Comparison of ENCODE assay signal across 8 mouse cellular contexts in the genomic region with DNA sequence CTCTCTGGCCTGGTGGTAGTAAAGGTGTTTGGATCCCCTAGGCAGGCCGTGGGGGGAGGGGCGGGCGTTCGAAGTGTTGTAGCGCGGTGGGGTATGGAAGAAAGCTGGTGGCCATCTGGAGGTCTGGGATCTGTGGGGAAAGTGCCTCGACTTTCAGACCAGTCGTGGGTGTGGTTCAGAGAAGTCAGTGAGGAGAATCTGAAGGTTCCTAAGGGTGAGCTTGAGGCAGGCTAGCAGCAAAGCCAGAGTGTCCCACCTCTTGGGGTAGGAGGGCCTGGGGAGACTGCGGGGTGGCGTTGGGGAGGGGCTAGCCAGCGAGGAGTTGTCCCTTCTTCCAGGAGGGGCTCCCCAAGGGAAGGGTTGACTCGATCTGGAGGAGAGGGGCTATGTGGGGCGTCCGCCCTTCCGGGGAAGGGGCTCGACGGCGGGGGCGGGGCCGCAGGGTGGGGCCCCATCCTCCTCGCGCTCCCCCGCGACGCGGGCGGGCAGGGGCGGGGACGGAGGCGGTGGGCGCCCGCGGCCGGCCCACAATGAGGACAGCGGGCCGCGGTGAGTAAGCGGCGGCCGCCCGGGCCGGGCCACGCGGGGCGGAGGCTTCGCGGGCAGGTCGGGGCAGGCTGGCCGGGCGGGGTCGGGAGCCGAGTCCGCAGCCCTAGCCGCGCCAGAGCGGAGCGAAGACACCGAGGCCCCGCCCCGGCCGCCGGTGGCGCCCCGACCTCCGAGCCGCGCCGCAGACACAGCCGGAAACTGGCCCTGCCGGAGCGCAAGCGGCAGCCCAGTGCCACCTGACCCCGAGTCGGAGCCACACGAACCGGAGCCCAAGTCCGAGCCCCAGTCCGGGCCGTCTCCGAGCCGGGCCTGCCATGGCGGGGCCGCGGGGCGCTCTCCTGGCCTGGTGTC. TPM values are rescaled to one million over a fixed set of nuclear protein-coding genes. Genes with fewer than 3 reads are reported as not detected.
DNase-seq lines count a peak whose midpoint lies in the region; TF ChIP-seq lines count a peak whose summit lies in the region.

Gene Micall1, plus strand, starts transcription at position 478 of the 900 bp plus-strand sequence.

- TF ChIP-seq RAD21 in MEL (IDR thresholded peaks at IDR 0.05; ENCODE audit: low read depth, low read length) = no peak

- H3K36me3 ChIP-seq in MEL (ENCODE audit: control insufficient read depth in 1 of 2, insufficient read depth in 2 of 2, low read length in 2 of 2) = peaks cover 0 to 6% of the 10 kb centered on the region in 2 experiments; a peak in 2 of 4 replicates
- peaks cover 6% of the 10 kb centered on the region for H3K36me3 ChIP-seq in hindbrain, embryonic 10.5 days

- WGBS in hindbrain, embryonic 10.5 days = under 1% methylated on average over 82 of the region's 85 CpGs

- H3K4me3 ChIP-seq in MEL (ENCODE audit: control insufficient read depth in 1 of 2, insufficient read depth in 1 of 2, low read depth in 2 of 2, low read length in 2 of 2) = peak within 1 kb of the TSS; percentile 76 to 80
- H3K4me3 ChIP-seq in hindbrain, embryonic 10.5 days = peak within 1 kb of the TSS; percentile 91

- peak; percentile 34 to 50; a peak in 3 of 4 replicates for TF ChIP-seq POLR2A in MEL (IDR thresholded peaks at IDR 0.05; ENCODE audit: control insufficient read depth in 1 of 2, insufficient read depth in 1 of 2, low read depth in 1 of 2, low read length in 2 of 2, poor library complexity in 1 of 2)

- no peak for TF ChIP-seq EP300 in MEL (IDR thresholded peaks at IDR 0.05; ENCODE audit: low read depth in 1 of 2, low read length in 2 of 2)

- H3K4me1 ChIP-seq in MEL (ENCODE audit: control insufficient read depth in 1 of 2, insufficient read depth in 2 of 2, low read length in 2 of 2) = peaks cover 3 to 8% of the 10 kb centered on the region in 2 experiments; a peak in 3 of 4 replicates
- H3K4me1 ChIP-seq in hindbrain, embryonic 10.5 days (replicated peaks) = peaks cover 45% of the 10 kb centered on the region

- H3K9ac ChIP-seq in MEL (ENCODE audit: control insufficient read depth, low read depth, low read length, poor library complexity, severe bottlenecking) = peak within 1 kb of the TSS; percentile 91

- H3K27ac ChIP-seq in MEL (ENCODE audit: control insufficient read depth, low read depth, low read length) = peak within 1 kb of the TSS; percentile 48
- H3K27ac ChIP-seq in hindbrain, embryonic 10.5 days = peak within 1 kb of the TSS; percentile 94

- H3K27me3 ChIP-seq in MEL (ENCODE audit: control insufficient read depth in 1 of 2, insufficient read depth in 2 of 2, low read length in 2 of 2) = no peaks in the 10 kb centered on the region
- peaks cover 16% of the 10 kb centered on the region for H3K27me3 ChIP-seq in hindbrain, embryonic 10.5 days (ENCODE audit: insufficient read depth, poor library complexity, severe bottlenecking)

- H3K79me2 ChIP-seq in MEL (ENCODE audit: control insufficient read depth, insufficient read depth, low read length, poor library complexity) = no peaks in the 10 kb centered on the region; the same call in 1 of the 2 replicates

- H3K9me3 ChIP-seq in MEL (replicated peaks; ENCODE audit: insufficient read depth, low read length) = no peaks in the 10 kb centered on the region
- no peaks in the 10 kb centered on the region for H3K9me3 ChIP-seq in hindbrain, embryonic 10.5 days

- peak; percentile 79 for DNase-seq in MEL (ENCODE audit: low read depth, low spot score)
- DNase-seq in cerebellum, adult 11-12 months = peak; percentile 78
- peak; percentile 76 for DNase-seq in forelimb bud, embryonic 11.5 days (ENCODE audit: low read depth, low spot score)
- DNase-seq in hindbrain, embryonic 10.5 days (ENCODE audit: low spot score) = peak; percentile 71
- peak; percentile 38 for DNase-seq in layer of hippocampus, adult 9-11 months
- peak; percentile 78 for DNase-seq in lung, postnatal 10 days
- peak; percentile 71 for DNase-seq in retina, embryonic 14.5 days (ENCODE audit: low spot score)
- peak; percentile 60 for DNase-seq in urinary bladder, postnatal 10 days (ENCODE audit: low spot score)

- no peak for TF ChIP-seq CTCF in MEL (IDR thresholded peaks at IDR 0.05 in 2 of 3, conservative IDR thresholded peaks at IDR 0.05 in 1 of 3; ENCODE audit: control insufficient read depth in 1 of 3, insufficient read depth in 1 of 3, low read depth in 2 of 3, low read length in 3 of 3, poor library complexity in 1 of 3, severe bottlenecking in 1 of 3)

TF ChIP-seq in MEL, 35 proteins besides CTCF, POLR2A, EP300 and RAD21:
- TF ChIP-seq POLR2AphosphoS5 (IDR thresholded peaks at IDR 0.05; ENCODE audit: borderline replicate concordance, low read depth, low read length) = no peak
- no peak for TF ChIP-seq POLR2AphosphoS2 (IDR thresholded peaks at IDR 0.05; ENCODE audit: low read length)
- no peak for TF ChIP-seq MEF2A (IDR thresholded peaks at IDR 0.05; ENCODE audit: extremely low read depth, insufficient replicate concordance, low read depth, low read length, poor library complexity, severe bottlenecking)
- TF ChIP-seq NELFE (IDR thresholded peaks at IDR 0.05; ENCODE audit: low read depth, low read length) = peak; percentile 31
- peak; percentile 43; the same call in 1 of the 2 replicates for TF ChIP-seq CHD2 (IDR thresholded peaks at IDR 0.05; ENCODE audit: low read length)
- peak; percentile 45; the same call in 1 of the 2 replicates for TF ChIP-seq ZMIZ1 (IDR thresholded peaks at IDR 0.05; ENCODE audit: low read depth, low read length)
- peak; percentile 58 for TF ChIP-seq SIN3A (IDR thresholded peaks at IDR 0.05; ENCODE audit: low read length)
- no peak for TF ChIP-seq RCOR1 (IDR thresholded peaks at IDR 0.05; ENCODE audit: low read depth, low read length)
- TF ChIP-seq ZC3H11A (IDR thresholded peaks at IDR 0.05; ENCODE audit: low read depth, low read length) = no peak
- no peak for TF ChIP-seq MAFK (IDR thresholded peaks at IDR 0.05; ENCODE audit: borderline replicate concordance, low read depth, low read length)

RNA-seq across cellular contexts. Expression of gene Micall1, which starts in this region (rescaled TPM):
- total RNA-seq in MEL (2012; rRNA removed) = 4.1 and 4.8 TPM in 2 replicates
- 10 to 100 TPM in 1 of 2 experiments, not detected in 1; 13.5 TPM for polyA plus RNA-seq in MEL (2012; ENCODE audit: insufficient read depth in 1 of 2, insufficient read length in 2 of 2, low read depth in 1 of 2, low replicate concordance in 2 of 2, missing spikeins in 1 of 2)
- 7.0 and 8.8 TPM in 2 replicates for polyA plus RNA-seq in hindbrain, embryonic 10.5 days (2016; fragmentation: Nextera tagmentation; extraction: Ambion mirVana)

Comparison
In these comparisons a context has a peak if more than half of its experiments do, and no peak if none do; other contexts are left out.
1. Peak in every context shown above with its lines: DNase-seq, H3K4me3 ChIP-seq and H3K27ac ChIP-seq.